Mouse (Mus musculus) embryonic facial prominence, embryonic 11.5 days (tissue): ENCODE measurements around the gene Nsmce1. TPM values are rescaled to one million over a fixed set of nuclear protein-coding genes. Genes with fewer than 3 reads are reported as not detected.

Source experiments
- ATAC-seq: fragments of 200-750 bp; cut with Nextera tagmentation; replicated peaks from 2 replicates; pipeline ENCODE4 v1.8.0; 2017; ENCODE audit warnings: low read depth; ENCODE audit not compliant: insufficient number of reproducible peaks, low FRiP score, low TSS enrichment
- DNase-seq: peaks from one replicate; pipeline ENCODE4 v3.0.0-alpha.2; 2015; ENCODE audit warnings: low spot score
- H3K27ac ChIP-seq: fragments of 300-500 bp; sonication (generic); replicated peaks from 2 replicates; pipeline ENCODE4 v1.5.1; 2014; ENCODE audit warnings: mild to moderate bottlenecking, low read depth, low read length, control low read depth
- H3K27me3 ChIP-seq: fragments of 300-500 bp; sonication (generic); 2 replicates; pipeline ENCODE4 v1.6.1; 2014; ENCODE audit warnings: mild to moderate bottlenecking, low read length, moderate library complexity, mixed read lengths; ENCODE audit not compliant: control insufficient read depth, insufficient read depth
- H3K36me3 ChIP-seq: fragments of 300-500 bp; sonication (generic); replicated peaks from 2 replicates; pipeline ENCODE4 v1.6.1; 2014; ENCODE audit warnings: low read depth, mild to moderate bottlenecking, low read length, moderate library complexity, mixed read lengths; ENCODE audit not compliant: control insufficient read depth, insufficient read depth
- H3K4me1 ChIP-seq: fragments of 300-500 bp; sonication (generic); 2 replicates; pipeline ENCODE4 v1.6.1; 2014; ENCODE audit warnings: low read length, mixed read lengths; ENCODE audit not compliant: control insufficient read depth, insufficient read depth
- H3K4me2 ChIP-seq: fragments of 300-500 bp; sonication (generic); 2 replicates; pipeline ENCODE4 v1.6.1; 2014; ENCODE audit warnings: low read depth, mild to moderate bottlenecking, control low read depth, low read length, moderate library complexity
- H3K4me3 ChIP-seq: fragments of 300-500 bp; sonication (generic); 2 replicates; pipeline ENCODE4 v1.5.1; 2014; ENCODE audit warnings: low read depth, low read length, control low read depth
- H3K9ac ChIP-seq: fragments of 300-500 bp; sonication (generic); replicated peaks from 2 replicates; pipeline ENCODE4 v1.6.1; 2014; ENCODE audit warnings: mild to moderate bottlenecking, control low read depth, low read length
- H3K9me3 ChIP-seq: fragments of 300-500 bp; sonication (generic); replicated peaks from 2 replicates; pipeline ENCODE4 v1.6.1; 2016; ENCODE audit warnings: mild to moderate bottlenecking, low read length, inconsistent platforms, mixed read lengths; ENCODE audit not compliant: control insufficient read depth
- WGBS: fragments of 180-500 bp; shearing (Covaris S2); extraction: QIAGEN DNeasy Blood & Tissue Kit; methylation state at CpG from one replicate; pipeline ENCODE4 v1.1.7; 2014; 5-methylcytosine and 5-hydroxymethylcytosine counted together
- polyA plus RNA-seq: library from polyadenylated mRNA; unstranded; fragments of >200 nt; fragmentation: Nextera tagmentation; extraction: Ambion mirVana; gene quantifications from 2 replicates; pipeline ENCODE4 v1.2.1, GENCODE M21; 2014

Gene Nsmce1
- polyA plus RNA-seq, 1 experiment from 2014 or later = 119 TPM

GRCm38 (mm10) chr7:125516723-125517122 is 25.3 kb upstream of the Nsmce1 start:
- H3K4me2 ChIP-seq = no peak overlapping the region
- ATAC-seq (no peak), DNase-seq (no peak)
- H3K4me1 ChIP-seq = no peaks in the 10 kb centered on the region
- H3K27ac ChIP-seq = no peak overlapping the region
- no peak overlapping the region for H3K9ac ChIP-seq
- 92% methylated on average over 8 of the region's 8 CpGs for WGBS
- no peaks in the 10 kb centered on the region for H3K36me3 ChIP-seq
- H3K27me3 ChIP-seq = no peaks in the 10 kb centered on the region
- no peak overlapping the region for H3K4me3 ChIP-seq
- no peaks in the 10 kb centered on the region for H3K9me3 ChIP-seq

GRCm38 (mm10) chr7:125515081-125515853 is 23.9 kb upstream of the Nsmce1 start:
- ATAC-seq (no peak), DNase-seq (no peak)
- Histone ChIP-seq H3K27me3 (no peaks in the 10 kb centered on the region), H3K27ac (no peak overlapping the region), H3K4me1 (no peaks in the 10 kb centered on the region), H3K9me3 (no peaks in the 10 kb centered on the region), H3K36me3 (no peaks in the 10 kb centered on the region), H3K4me3 (no peak overlapping the region), H3K9ac (no peak overlapping the region), H3K4me2 (no peak overlapping the region)
- 76% methylated on average over 5 of the region's 5 CpGs for WGBS

GRCm38 (mm10) chr7:125511852-125512251 is 20.5 kb upstream of the Nsmce1 start:
- WGBS = 60% methylated on average over 2 of the region's 2 CpGs
- H3K4me1 ChIP-seq = no peaks in the 10 kb centered on the region
- DNase-seq (peak; percentile 6), ATAC-seq (no peak)
- H3K27me3 ChIP-seq = no peaks in the 10 kb centered on the region
- no peak overlapping the region for H3K4me3 ChIP-seq
- H3K4me2 ChIP-seq = no peak overlapping the region
- no peaks in the 10 kb centered on the region for H3K36me3 ChIP-seq
- H3K9me3 ChIP-seq = no peaks in the 10 kb centered on the region
- H3K27ac ChIP-seq = no peak overlapping the region
- H3K9ac ChIP-seq = no peak overlapping the region

GRCm38 (mm10) chr7:125511432-125511831 is 20.0 kb upstream of the Nsmce1 start:
- Histone ChIP-seq H3K4me2 (no peak overlapping the region), H3K9ac (no peak overlapping the region), H3K4me1 (no peaks in the 10 kb centered on the region), H3K36me3 (no peaks in the 10 kb centered on the region), H3K27me3 (no peaks in the 10 kb centered on the region), H3K27ac (no peak overlapping the region), H3K9me3 (no peaks in the 10 kb centered on the region), H3K4me3 (no peak overlapping the region)
- 81% methylated on average over 5 of the region's 5 CpGs for WGBS
- DNase-seq = no peak
- ATAC-seq = no peak

GRCm38 (mm10) chr7:125507279-125507678 is 15.9 kb upstream of the Nsmce1 start:
- Histone ChIP-seq H3K27me3 (no peaks in the 10 kb centered on the region), H3K4me1 (no peaks in the 10 kb centered on the region), H3K27ac (no peak overlapping the region), H3K9ac (no peak overlapping the region), H3K4me3 (no peak overlapping the region), H3K36me3 (no peaks in the 10 kb centered on the region), H3K4me2 (no peak overlapping the region), H3K9me3 (no peaks in the 10 kb centered on the region)
- DNase-seq (no peak), ATAC-seq (no peak)
- 83% methylated on average over 2 of the region's 2 CpGs for WGBS

- no peak overlapping the region for H3K4me2 ChIP-seq
- H3K27ac ChIP-seq = no peak overlapping the region
- no peaks in the 10 kb centered on the region for H3K36me3 ChIP-seq
- no peak overlapping the region for H3K9ac ChIP-seq
- WGBS = 86% methylated on average over 10 of the region's 10 CpGs
- H3K27me3 ChIP-seq = no peaks in the 10 kb centered on the region
- ATAC-seq (no peak), DNase-seq (no peak)
- no peaks in the 10 kb centered on the region for H3K4me1 ChIP-seq
- H3K9me3 ChIP-seq = no peaks in the 10 kb centered on the region
- H3K4me3 ChIP-seq = no peak overlapping the region
These were observed 14.2 kb upstream of the Nsmce1 start for GRCm38 (mm10) chr7:125505568-125505967.

GRCm38 (mm10) chr7:125504618-125505017 is 13.2 kb upstream of the Nsmce1 start:
- ATAC-seq = no peak
- H3K4me3 ChIP-seq = no peak overlapping the region
- no peak overlapping the region for H3K27ac ChIP-seq
- no peaks in the 10 kb centered on the region for H3K27me3 ChIP-seq
- WGBS = 90% methylated on average over 5 of the region's 5 CpGs
- DNase-seq = no peak
- no peak overlapping the region for H3K4me2 ChIP-seq
- H3K4me1 ChIP-seq = no peaks in the 10 kb centered on the region
- no peaks in the 10 kb centered on the region for H3K36me3 ChIP-seq
- H3K9ac ChIP-seq = no peak overlapping the region
- H3K9me3 ChIP-seq = no peaks in the 10 kb centered on the region

- Histone ChIP-seq H3K27me3 (no peaks in the 10 kb centered on the region), H3K36me3 (no peaks in the 10 kb centered on the region), H3K4me3 (no peak overlapping the region), H3K4me2 (no peak overlapping the region), H3K4me1 (no peaks in the 10 kb centered on the region), H3K9me3 (no peaks in the 10 kb centered on the region), H3K9ac (no peak overlapping the region), H3K27ac (no peak overlapping the region)
- WGBS = 87% methylated on average over 5 of the region's 5 CpGs
- ATAC-seq (no peak), DNase-seq (no peak)
These were observed 12.1 kb upstream of the Nsmce1 start for GRCm38 (mm10) chr7:125503374-125504092.
